Mouse (Mus musculus) midbrain, embryonic 16.5 days (tissue): ENCODE measurements around the gene Gcgr. TPM values are rescaled to one million over a fixed set of nuclear protein-coding genes. Genes with fewer than 3 reads are reported as not detected.

Experiments
- ATAC-seq: fragments of 200-750 bp; cut with Nextera tagmentation; 2 replicates; pipeline ENCODE4 v1.8.0; 2017; ENCODE audit warnings: moderate TSS enrichment
- H3K27ac ChIP-seq: fragments of 300-500 bp; sonication (generic); 2 replicates; pipeline ENCODE4 v1.5.1; 2014; ENCODE audit warnings: mild to moderate bottlenecking, low read length, mixed read lengths
- H3K27me3 ChIP-seq: fragments of 300-500 bp; sonication (generic); 2 replicates; pipeline ENCODE4 v1.6.1; 2014; ENCODE audit warnings: low read depth, low read length, mixed read lengths; ENCODE audit not compliant: control insufficient read depth, insufficient read depth
- H3K36me3 ChIP-seq: fragments of 300-500 bp; sonication (generic); 2 replicates; pipeline ENCODE4 v1.6.1; 2014; ENCODE audit warnings: mild to moderate bottlenecking, low read length, moderate library complexity, mixed read lengths; ENCODE audit not compliant: control insufficient read depth, insufficient read depth
- H3K4me1 ChIP-seq: fragments of 300-500 bp; sonication (generic); 2 replicates; pipeline ENCODE4 v1.6.1; 2014; ENCODE audit warnings: mild to moderate bottlenecking, low read length, mixed read lengths; ENCODE audit not compliant: control insufficient read depth, insufficient read depth
- H3K4me2 ChIP-seq: fragments of 300-500 bp; sonication (generic); 2 replicates; pipeline ENCODE4 v1.6.1; 2014; ENCODE audit warnings: mild to moderate bottlenecking, low read length, mixed read lengths
- H3K4me3 ChIP-seq: fragments of 300-500 bp; sonication (generic); 2 replicates; pipeline ENCODE4 v1.5.1; 2014; ENCODE audit warnings: low read depth, mild to moderate bottlenecking, low read length, moderate library complexity, mixed read lengths
- H3K9ac ChIP-seq: fragments of 300-500 bp; sonication (generic); 2 replicates; pipeline ENCODE4 v1.6.1; 2014; ENCODE audit warnings: low read depth, low read length, mixed read lengths
- H3K9me3 ChIP-seq: fragments of 300-500 bp; sonication (generic); replicated peaks from 2 replicates; pipeline ENCODE4 v1.6.1; 2014; ENCODE audit warnings: mild to moderate bottlenecking, low read length, mixed read lengths; ENCODE audit not compliant: control insufficient read depth, poor library complexity, severe bottlenecking
- WGBS: fragments of 180-500 bp; shearing (Covaris S2); extraction: QIAGEN DNeasy Blood & Tissue Kit; methylation state at CpG from one replicate; pipeline ENCODE4 v1.1.7; 2014; 5-methylcytosine and 5-hydroxymethylcytosine counted together
- polyA plus RNA-seq: library from polyadenylated mRNA; unstranded; fragments of >200 nt; fragmentation: Nextera tagmentation; extraction: Ambion mirVana; gene quantifications from 2 replicates; pipeline ENCODE4 v1.2.1, GENCODE M21; 2015

Gene Gcgr
- polyA plus RNA-seq, 1 experiment from 2014 or later: 0.13 TPM

DNA sequence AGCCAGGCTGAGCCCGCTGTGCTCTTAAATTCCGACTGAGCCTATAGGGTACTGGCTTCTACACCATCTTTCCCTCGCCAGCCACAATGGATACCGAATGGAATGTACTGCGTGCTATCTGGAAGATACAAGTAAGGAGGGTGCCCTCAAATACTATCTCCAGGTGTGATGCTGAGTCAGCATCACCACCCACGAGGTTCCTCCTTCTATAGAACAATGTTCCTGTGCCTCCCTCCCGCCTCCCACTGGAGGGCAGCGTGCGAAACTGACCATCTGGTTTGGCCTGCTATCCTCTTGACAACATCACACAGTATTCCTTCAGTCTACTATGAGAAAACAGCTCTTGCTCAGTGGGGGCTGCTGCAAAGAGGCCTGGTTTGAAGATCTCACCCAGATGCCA is 34.6 kb downstream of the Gcgr start:
- Histone ChIP-seq H3K4me1 (no peaks in the 10 kb centered on the region), H3K9ac (no peak overlapping the region), H3K27me3 (no peaks in the 10 kb centered on the region), H3K4me2 (no peak overlapping the region), H3K36me3 (peaks cover 60% of the 10 kb centered on the region), H3K9me3 (no peaks in the 10 kb centered on the region), H3K4me3 (no peak overlapping the region), H3K27ac (no peak overlapping the region)
- ATAC-seq: no peak
- WGBS: 83% methylated on average over 9 of the region's 9 CpGs

DNA sequence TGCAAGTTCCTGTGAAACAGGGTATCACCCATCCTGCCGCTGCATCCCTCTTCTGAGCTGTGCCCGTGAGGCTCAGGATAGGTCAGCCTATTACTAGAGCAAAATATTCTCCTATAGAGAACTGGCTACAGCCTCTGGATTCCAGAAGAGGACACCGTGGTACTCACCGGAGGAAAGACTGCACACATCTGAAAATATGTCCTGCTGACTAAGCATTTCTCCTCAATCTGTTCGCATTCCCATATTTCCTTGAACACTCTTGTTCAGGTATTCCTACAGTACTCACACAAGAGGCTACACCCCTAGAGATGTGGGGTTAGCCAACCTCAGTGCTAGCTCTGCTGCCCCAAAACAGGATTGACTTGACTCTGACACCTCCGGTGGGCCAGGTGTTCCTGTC is 37.8 kb downstream of the Gcgr start:
- Histone ChIP-seq H3K4me3 (no peak overlapping the region), H3K9me3 (no peaks in the 10 kb centered on the region), H3K4me1 (peaks cover 10% of the 10 kb centered on the region), H3K4me2 (no peak overlapping the region), H3K27me3 (no peaks in the 10 kb centered on the region), H3K36me3 (peaks cover 37% of the 10 kb centered on the region), H3K27ac (no peak overlapping the region), H3K9ac (no peak overlapping the region)
- no peak for ATAC-seq
- WGBS: 97% methylated on average over 6 of the region's 6 CpGs

DNA sequence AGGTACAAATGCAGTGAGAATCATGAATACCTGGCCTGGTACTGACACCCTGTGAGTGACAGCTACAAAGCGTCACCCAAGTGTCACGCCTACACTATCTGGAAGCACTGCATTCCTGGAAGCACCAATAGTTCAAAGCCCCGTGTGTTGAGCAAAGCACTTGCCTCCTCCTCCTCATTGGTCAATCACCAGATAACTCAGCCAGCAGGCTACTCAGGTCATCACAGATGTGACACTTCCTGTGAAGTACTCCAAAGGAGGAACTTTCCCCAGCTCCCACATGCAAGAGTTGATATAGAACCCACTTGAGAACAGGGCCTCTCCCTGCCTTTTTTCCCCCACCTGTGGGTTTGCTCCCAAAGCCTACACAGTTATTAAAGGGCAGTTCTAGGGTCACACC is 40.6 kb downstream of the Gcgr start:
- Histone ChIP-seq H3K4me3 (no peak overlapping the region), H3K9me3 (no peaks in the 10 kb centered on the region)

DNA sequence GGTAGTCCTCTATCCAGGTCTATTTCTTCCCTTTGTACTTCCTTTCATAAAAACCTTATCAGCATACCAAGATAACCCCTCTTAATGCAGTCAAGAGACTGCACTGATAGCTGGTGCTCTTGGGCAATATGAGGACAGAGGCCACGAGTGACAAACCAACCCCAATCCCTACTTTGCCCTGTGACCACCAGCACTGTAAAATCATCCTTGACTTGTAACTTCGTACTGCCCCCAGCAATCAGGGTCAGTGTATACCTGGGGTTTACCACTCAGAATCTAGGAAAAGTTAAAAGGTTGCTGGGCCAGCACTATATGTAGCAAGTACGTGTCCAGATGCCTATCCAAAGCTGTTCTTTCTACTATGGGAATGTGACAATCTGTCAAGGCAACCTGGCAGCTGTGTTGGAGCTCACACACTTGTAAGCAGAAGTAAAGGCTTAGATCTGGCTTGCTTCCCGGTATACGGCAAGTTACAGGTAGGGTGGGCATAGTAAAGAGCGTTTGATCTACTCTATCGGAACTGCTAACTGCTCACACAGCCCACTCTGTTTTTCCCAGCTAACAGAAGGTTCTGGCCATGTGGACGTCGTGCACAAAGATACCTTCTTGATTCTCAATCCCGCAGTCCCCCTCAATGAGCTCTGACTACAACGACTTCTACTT is 41.4 kb downstream of the Gcgr start:
- Histone ChIP-seq H3K9ac (peak overlapping the region; percentile 77), H3K4me2 (peak overlapping the region; percentile 87), H3K27ac (peak overlapping the region; percentile 86), H3K9me3 (no peaks in the 10 kb centered on the region), H3K36me3 (peaks cover 24% of the 10 kb centered on the region), H3K4me3 (peak overlapping the region; percentile 91), H3K27me3 (no peaks in the 10 kb centered on the region), H3K4me1 (peaks cover 19% of the 10 kb centered on the region)
- ATAC-seq: no peak
- 18% methylated on average over 11 of the region's 11 CpGs for WGBS

More for the DNA sequence above, 40.6 kb downstream of the Gcgr start:
- Histone ChIP-seq H3K9ac (no peak overlapping the region), H3K4me1 (peaks cover 19% of the 10 kb centered on the region), H3K4me2 (peak overlapping the region; percentile 87; the same call in 1 of the 2 replicates), H3K36me3 (peaks cover 29% of the 10 kb centered on the region), H3K27ac (no peak overlapping the region), H3K27me3 (no peaks in the 10 kb centered on the region)
- ATAC-seq: no peak
- 93% methylated on average over 3 of the region's 3 CpGs for WGBS

DNA sequence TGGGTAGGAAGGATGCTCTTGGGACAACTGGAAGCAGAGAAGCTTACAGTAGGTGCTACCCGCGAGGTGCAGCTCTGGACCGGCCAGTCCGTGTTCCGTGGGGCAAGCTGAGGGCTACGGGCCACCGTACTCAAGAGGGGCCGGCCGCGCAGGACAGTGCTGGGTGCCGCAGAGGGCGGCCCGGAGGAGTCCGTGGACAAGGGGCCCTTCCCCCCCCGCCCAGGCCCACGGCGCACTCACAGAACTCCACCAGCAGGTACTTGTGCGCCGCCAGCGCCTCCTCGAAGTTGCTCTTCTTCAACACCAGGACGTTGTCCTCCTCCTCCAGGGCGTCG is 41.9 kb downstream of the Gcgr start:
- no peaks in the 10 kb centered on the region for H3K9me3 ChIP-seq
- H3K36me3 ChIP-seq: peaks cover 22% of the 10 kb centered on the region
- peaks cover 19% of the 10 kb centered on the region for H3K4me1 ChIP-seq
- peak overlapping the region; percentile 91 for H3K4me3 ChIP-seq
- H3K27ac ChIP-seq: peak overlapping the region; percentile 86
- peak overlapping the region; percentile 77 for H3K9ac ChIP-seq
- no peaks in the 10 kb centered on the region for H3K27me3 ChIP-seq
- no peak; the same call in 1 of the 2 replicates for ATAC-seq
- H3K4me2 ChIP-seq: peak overlapping the region; percentile 87
- under 1% methylated on average over 18 of the region's 24 CpGs for WGBS

DNA sequence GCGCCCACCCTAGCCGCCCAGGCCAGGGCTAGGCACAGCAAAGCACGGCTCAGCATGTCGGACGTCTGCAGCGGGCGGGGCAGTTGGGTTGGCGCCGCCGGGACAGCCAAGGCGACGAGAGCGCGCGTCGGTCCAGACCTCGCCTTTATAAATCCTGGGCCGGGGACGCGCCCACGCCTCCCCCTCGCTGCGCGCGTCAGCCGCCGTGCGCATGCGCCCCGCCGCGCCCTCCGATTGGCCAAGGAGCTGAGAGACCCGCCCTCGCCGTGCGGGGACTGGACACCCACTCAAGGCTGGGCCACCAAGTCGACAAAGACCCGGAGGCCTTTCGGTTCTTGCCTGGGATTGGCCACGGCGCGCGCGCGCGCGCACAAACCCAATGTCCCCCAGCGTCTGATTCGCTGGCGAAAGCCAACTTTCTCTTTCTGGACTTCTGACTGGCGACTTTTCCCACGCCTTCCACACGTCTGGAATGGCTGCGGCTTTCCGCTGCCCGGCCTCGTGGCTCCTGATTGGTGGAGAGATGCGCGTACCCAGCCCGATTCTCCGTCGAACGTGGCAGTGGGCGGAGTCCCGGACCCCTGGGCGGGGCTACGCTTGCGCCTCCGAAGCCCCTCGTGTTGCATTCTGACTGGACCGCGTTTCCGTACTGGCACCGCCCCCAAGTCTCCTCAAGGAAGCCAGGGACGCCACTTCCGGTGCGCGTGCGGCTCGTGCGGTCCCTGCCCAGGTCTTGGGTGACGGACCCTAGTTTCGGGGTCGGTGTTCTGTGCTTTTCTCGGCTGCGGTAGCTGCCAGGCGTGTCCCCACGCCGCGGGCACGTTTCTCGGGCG is 42.5 kb downstream of the Gcgr start, which contains the start of gene P4hb:
P4hb (minus strand) TSS at position 502 of the 833 bp plus-strand sequence.
- Histone ChIP-seq H3K4me3 (peak within 1 kb of the TSS; percentile 91), H3K4me1 (peaks cover 19% of the 10 kb centered on the region), H3K4me2 (peak within 1 kb of the TSS; percentile 97), H3K9ac (peak within 1 kb of the TSS; percentile 85), H3K27me3 (no peaks in the 10 kb centered on the region), H3K27ac (peak within 1 kb of the TSS; percentile 92), H3K36me3 (peaks cover 22% of the 10 kb centered on the region), H3K9me3 (no peaks in the 10 kb centered on the region)
- peak; percentile 97 for ATAC-seq
- WGBS: under 1% methylated on average over 91 of the region's 94 CpGs

DNA sequence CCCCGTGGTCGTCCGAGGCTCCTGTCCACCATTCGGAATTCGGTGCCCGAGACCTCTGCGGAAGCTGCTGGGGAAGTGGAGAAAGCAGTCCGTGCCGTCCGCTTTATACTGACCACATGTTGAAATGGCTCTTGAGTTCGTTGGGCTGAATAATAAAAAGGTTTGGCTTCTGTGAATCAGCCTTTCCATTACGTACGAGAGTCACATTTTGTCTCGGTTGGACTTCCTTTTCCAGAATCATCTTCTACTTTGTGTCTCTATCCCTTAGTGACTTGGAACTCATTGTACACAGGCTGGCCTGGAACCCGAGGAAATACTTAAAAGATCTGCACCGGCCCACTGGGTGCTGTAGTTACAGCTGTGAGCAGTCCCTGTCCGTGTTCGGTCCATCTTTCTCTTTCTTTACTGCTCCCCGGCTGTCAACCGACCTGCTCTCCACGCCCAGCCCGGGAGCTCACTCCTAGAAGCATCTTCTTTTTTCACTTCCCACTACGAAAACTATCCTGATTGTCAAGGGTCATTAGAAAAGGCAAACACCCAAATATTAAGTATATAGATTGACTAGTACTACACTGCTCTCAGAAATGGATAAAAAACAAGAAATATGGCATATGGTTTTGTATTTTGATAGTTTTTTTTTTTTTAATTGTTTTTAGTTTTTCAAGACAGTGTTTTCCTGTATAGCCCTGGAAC is 43.2 kb downstream of the Gcgr start:
- Histone ChIP-seq H3K27me3 (no peaks in the 10 kb centered on the region), H3K36me3 (peaks cover 21% of the 10 kb centered on the region), H3K4me2 (peak overlapping the region; percentile 97), H3K27ac (peak overlapping the region; percentile 92), H3K4me1 (peaks cover 19% of the 10 kb centered on the region), H3K9ac (peak overlapping the region; percentile 85), H3K4me3 (peak overlapping the region; percentile 91), H3K9me3 (no peaks in the 10 kb centered on the region)
- WGBS: under 1% methylated on average over 23 of the region's 23 CpGs
- ATAC-seq: no peak; the same call in 1 of the 2 replicates

DNA sequence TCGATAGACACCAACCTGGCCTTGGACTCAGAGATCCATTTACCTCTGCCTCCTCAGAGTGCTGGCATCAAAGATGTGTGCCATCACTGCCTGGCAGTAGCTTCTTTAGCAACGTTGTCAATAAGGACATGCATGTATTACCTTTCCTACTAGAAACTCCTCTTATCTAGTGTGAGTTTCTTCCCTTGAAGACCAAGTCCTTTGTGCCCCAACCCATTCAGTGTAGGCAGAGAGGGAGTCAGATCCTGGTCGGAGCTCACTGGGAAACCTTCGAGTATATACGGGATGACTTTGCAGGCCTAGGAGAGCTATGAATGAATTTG is 43.7 kb downstream of the Gcgr start:
- Histone ChIP-seq H3K9me3 (no peaks in the 10 kb centered on the region), H3K9ac (peak overlapping the region; percentile 85), H3K36me3 (peaks cover 25% of the 10 kb centered on the region), H3K27ac (no peak overlapping the region), H3K4me2 (peak overlapping the region; percentile 97), H3K4me1 (peaks cover 22% of the 10 kb centered on the region), H3K4me3 (peak overlapping the region; percentile 91), H3K27me3 (no peaks in the 10 kb centered on the region)
- no peak for ATAC-seq
- WGBS: 43% methylated on average over 5 of the region's 5 CpGs

DNA sequence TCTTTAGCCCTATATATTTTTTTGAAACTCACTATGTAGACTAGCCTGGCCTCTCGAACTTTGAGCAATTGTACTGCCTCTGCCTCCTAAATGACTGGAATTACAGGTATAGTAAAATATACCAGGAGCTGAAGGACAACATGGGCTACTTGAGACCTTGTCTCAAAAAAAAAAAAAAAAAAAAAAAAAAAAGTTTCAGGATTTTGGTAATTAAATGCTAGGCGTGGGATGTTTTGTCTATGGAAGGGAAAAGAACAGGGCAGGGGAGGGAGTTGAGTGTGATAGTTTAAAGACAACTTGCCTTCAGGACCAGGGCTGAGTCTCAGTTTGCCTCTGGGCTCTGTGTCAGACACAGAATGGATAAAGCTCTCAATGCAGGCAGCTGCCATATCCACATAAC is 44.5 kb downstream of the Gcgr start:
- H3K9ac ChIP-seq: no peak overlapping the region
- H3K4me1 ChIP-seq: peaks cover 30% of the 10 kb centered on the region
- no peak overlapping the region for H3K4me2 ChIP-seq
- peaks cover 24% of the 10 kb centered on the region for H3K36me3 ChIP-seq
- no peak overlapping the region for H3K27ac ChIP-seq
- H3K9me3 ChIP-seq: no peaks in the 10 kb centered on the region
- no peaks in the 10 kb centered on the region for H3K27me3 ChIP-seq
- no peak overlapping the region for H3K4me3 ChIP-seq
- ATAC-seq: no peak
- WGBS: 89% methylated on average over 2 of the region's 2 CpGs
